Mouse (Mus musculus): ENCODE measurements around the gene Elof1. TPM values are rescaled to one million over a fixed set of nuclear protein-coding genes. Genes with fewer than 3 reads are reported as not detected.
"Not testable (repeated sequence)": the region's sequence is repeated elsewhere in the genome, so short reads cannot be mapped to it uniquely, and the experiment has no call there.

Gene Elof1
- polyA plus RNA-seq, 1 experiment from 2014 or later: 261 TPM

DNA sequence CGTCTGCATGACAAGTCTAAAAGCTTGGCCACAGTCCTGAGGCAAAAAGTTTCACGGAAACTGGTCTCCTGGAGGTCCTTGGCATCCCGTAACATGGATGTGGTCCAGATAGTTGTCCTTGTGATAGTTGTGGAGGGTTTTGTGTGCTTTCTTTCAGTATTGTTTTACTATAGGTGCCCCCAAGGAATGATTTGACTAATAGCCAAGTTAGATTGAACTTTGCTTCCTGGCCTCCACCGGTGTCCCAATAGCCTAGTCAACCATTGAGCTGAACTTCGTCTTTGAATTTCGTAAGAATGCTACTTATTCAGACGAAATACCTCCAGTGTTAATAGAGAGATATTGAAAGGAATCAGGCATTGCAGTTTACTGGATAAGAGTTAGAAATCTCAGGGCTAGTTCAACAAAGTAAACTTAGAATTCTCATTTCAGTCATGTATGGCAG, 33.3 kb upstream of the Elof1 start:
- H3K9me3 ChIP-seq: peaks cover 18% of the 10 kb centered on the region; the same call in 1 of the 2 replicates
- H3K4me3 ChIP-seq; H3K36me3 ChIP-seq; H3K27me3 ChIP-seq (ENCODE audit: insufficient read depth, poor library complexity, severe bottlenecking); H3K27ac ChIP-seq; H3K4me1 ChIP-seq (replicated peaks); DNase-seq (ENCODE audit: low spot score): not testable (repeated sequence)
- WGBS: 88% methylated on average over 7 of the region's 7 CpGs

DNA sequence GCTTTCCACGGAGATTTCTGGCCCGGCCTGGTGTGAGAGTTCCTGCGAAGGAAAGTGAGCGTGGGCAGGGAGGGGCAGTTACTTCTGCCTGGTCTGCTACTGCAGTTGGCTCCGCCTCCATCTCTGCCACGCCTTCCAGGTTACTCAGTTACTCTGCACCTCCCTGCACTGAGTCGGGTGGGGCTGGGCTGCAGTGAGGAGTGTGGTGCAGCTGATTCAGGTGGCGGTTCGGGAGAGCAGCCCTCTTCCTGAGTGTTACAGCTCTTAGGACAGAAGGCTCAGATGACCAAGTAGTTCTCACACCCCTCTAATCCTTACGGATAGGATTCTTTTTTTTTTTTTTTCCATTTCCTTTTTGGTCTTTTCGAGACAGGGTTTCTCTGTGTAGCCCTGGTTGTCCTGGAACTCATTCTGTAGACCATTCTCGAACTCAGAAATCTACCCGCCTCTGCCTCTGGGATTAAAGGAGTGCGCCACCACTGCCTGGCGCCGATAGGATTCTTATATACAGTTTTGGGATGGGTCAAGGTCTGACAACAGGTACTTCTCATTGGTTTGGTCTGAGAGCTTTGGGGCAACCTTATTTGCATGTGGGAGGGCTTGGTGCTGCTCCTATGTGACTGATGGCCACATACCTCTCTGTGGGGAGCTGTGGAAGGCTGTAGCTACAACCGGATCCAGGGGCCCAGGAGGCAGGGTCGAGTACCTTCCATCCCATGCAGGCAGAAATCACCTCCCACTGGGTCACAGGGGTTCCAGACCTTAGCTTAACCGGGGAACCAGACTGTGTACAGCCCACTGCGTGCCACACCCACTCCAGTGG, 32.7 kb upstream of the Elof1 start:
- DNase-seq (ENCODE audit: low spot score): no peak
- H3K4me1 ChIP-seq (replicated peaks): no peaks in the 10 kb centered on the region
- no peaks in the 10 kb centered on the region for H3K27me3 ChIP-seq (ENCODE audit: insufficient read depth, poor library complexity, severe bottlenecking)
- WGBS: 75% methylated on average over 20 of the region's 20 CpGs
- H3K36me3 ChIP-seq: no peaks in the 10 kb centered on the region
- peaks cover 18% of the 10 kb centered on the region; the same call in 1 of the 2 replicates for H3K9me3 ChIP-seq
- H3K27ac ChIP-seq: no peak overlapping the region
- no peak overlapping the region for H3K4me3 ChIP-seq

DNA sequence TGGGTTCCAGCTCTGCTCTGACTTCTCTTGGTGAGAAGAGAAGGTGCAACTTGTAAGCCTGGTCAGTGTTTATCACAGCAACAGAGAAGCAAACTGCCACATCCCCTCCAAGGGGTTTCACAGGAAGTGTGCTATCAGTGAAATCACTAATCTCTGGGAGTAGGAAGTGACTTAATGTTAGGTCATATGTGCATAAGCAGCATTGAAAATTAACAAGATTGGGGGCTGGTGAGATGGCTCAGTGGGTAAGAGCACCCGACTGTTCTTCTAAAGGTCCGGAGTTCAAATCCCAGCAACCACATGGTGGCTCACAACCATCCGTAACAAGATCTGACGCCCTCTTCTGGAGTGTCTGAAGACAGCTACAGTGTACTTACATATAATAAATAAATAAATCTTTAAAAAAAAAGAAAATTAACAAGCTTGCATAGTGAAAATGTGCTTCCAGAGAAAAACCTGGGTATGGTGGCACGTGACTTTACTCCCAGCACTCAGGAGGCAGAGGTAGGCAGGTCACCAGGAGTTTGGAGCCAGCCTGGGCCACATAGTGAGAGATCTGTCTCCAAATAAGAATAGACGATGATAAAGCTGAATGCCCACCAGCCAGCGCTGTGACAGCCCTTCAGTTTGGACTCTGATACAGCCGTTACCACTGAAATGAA, 27.5 kb upstream of the Elof1 start:
- H3K4me3 ChIP-seq: no peak overlapping the region
- no peak for DNase-seq (ENCODE audit: low spot score)
- 89% methylated on average over 8 of the region's 8 CpGs for WGBS

DNA sequence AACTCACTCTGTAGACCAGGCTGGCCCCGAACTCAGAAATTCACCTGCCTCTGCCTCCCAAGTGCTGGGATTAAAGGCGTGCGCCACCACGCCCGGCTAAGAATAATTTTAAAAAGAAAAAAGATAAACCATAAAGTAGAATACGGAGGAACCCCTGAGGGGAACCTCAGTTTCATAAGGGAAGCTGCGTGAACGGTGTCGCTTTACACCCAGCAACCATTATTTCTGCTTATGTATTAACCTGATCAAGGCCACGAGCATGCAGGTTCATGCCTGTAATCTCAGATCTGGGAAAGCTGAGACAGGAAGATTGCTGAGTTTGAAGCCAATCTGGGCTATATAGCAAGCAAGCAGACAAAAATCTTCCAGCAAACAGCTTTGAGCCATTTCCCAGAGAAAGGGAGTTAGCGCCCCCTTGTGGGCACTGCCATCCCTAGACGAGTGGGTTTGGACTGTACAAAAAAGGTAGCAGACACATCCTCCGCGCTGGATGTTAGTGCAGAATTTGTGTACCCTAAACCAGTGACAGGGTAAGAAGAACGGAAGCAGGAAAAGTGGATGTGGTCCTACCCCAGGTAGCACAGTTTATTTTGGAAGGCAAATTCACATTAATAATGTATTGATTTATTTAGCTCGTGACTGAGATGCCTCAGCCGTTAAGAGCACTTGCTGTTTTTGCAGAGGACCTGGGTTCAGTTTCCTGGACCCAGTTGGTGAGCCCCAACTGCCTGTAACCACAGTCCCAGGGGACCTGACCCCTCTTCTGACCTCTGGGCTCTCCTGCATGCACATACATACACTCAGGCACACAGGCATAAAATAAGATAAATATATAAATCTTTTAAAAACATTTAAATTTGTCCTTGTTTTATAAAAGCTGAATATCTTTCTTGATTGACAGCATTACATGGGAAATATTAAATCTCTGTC, 26.4 kb upstream of the Elof1 start:
- peak; percentile 86 for DNase-seq (ENCODE audit: low spot score)
- H3K27ac ChIP-seq: no peak overlapping the region
- H3K36me3 ChIP-seq: no peaks in the 10 kb centered on the region
- no peak overlapping the region for H3K4me3 ChIP-seq
- 58% methylated on average over 17 of the region's 17 CpGs for WGBS
- H3K27me3 ChIP-seq (ENCODE audit: insufficient read depth, poor library complexity, severe bottlenecking): no peaks in the 10 kb centered on the region
- H3K9me3 ChIP-seq: peaks cover 11% of the 10 kb centered on the region; the same call in 1 of the 2 replicates
- no peaks in the 10 kb centered on the region for H3K4me1 ChIP-seq (replicated peaks)

More for the DNA sequence above, 27.5 kb upstream of the Elof1 start:
- Histone ChIP-seq H3K27ac (no peak overlapping the region), H3K27me3 (ENCODE audit: insufficient read depth, poor library complexity, severe bottlenecking) (no peaks in the 10 kb centered on the region), H3K4me1 (replicated peaks) (no peaks in the 10 kb centered on the region), H3K36me3 (no peaks in the 10 kb centered on the region), H3K9me3 (peaks cover 13% of the 10 kb centered on the region; the same call in 1 of the 2 replicates)

DNA sequence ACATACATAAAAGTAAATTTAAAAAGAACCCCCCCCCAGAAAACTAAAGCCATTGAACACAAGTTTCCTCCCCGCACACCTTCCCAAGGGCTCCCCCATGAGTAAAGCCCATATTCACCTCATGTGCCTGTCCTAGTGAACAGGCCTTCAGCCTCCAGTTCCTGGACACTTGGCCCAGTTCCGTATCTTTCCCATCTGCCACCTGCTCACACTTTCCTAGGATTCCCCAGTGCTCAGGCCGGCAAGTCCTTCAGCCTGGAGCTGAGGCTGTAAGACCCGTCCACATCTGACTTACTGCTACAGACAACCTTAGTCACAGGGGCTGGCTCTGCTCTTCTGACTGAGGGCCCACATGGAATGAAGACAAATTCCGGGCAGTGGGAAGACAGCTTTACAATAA, 22.8 kb upstream of the Elof1 start:
- Histone ChIP-seq H3K4me3 (no peak overlapping the region), H3K27me3 (ENCODE audit: insufficient read depth, poor library complexity, severe bottlenecking) (peaks cover 30% of the 10 kb centered on the region), H3K27ac (no peak overlapping the region), H3K4me1 (replicated peaks) (peaks cover 14% of the 10 kb centered on the region), H3K36me3 (no peaks in the 10 kb centered on the region), H3K9me3 (no peaks in the 10 kb centered on the region)
- DNase-seq (ENCODE audit: low spot score): no peak
- 92% methylated on average over 5 of the region's 5 CpGs for WGBS

DNA sequence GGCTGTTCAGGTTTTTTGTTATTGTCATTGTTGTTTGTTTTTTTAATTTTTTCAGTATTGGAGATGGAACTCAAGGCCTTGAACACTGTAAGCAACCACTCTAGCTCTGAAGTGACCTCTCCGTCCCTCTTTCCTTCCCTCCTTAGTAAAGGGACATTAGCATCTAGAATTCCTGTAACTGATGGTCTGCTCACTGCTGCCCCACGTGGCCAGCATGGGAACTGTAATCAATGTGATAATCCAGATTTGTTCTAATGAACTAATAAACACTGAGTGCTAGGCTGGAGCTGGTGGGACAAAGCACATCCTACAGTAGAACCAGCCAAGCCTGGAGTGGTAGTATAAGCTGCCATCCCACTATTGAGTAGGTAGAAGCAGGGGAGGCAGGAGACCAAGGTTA, 21.5 kb upstream of the Elof1 start:
- no peaks in the 10 kb centered on the region for H3K9me3 ChIP-seq
- H3K36me3 ChIP-seq: no peaks in the 10 kb centered on the region
- H3K4me1 ChIP-seq (replicated peaks): peaks cover 14% of the 10 kb centered on the region
- H3K4me3 ChIP-seq: no peak overlapping the region
- no peak overlapping the region for H3K27ac ChIP-seq
- peaks cover 31% of the 10 kb centered on the region for H3K27me3 ChIP-seq (ENCODE audit: insufficient read depth, poor library complexity, severe bottlenecking)
- WGBS: 35% methylated on average over 2 of the region's 2 CpGs
- DNase-seq (ENCODE audit: low spot score): peak; percentile 46

DNA sequence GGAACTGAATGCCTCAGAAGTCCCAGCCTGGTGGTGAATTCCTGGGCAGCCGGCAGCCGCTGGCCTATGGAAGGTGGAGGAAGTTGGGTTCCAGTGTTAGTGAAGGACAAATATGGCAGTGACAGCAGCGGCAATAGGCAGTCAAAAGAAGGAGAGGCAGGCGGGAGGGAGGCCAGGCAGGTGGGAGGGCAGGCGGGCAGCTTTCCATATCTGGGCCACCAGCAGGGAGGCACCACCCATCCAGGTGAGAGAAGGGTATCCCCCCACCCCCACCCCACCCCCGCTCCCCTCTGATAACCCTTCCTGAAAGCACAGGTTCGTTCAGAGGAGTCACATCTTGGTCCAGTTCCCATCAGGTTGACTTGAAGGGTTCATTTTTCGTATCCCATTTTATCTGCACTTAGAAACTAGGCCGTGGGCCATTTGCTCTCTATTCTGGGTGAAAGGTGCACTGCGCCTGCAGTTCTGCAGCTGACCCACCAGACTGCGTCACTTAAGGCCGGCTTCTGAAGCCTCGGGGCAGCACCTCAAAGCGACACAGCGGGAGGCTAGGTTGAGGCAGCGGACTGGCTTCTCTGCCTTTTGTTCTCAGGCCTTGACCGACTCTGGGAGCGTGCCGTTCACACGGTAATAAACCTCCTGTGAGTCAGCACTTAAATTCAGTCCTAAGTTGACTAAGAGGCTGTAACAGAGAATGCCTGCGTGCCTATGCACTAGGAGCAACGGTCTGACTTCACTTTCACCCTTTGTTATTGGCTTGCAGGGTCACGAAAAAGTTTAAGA, 20.0 kb upstream of the Elof1 start:
- no peaks in the 10 kb centered on the region for H3K36me3 ChIP-seq
- peaks cover 46% of the 10 kb centered on the region for H3K27me3 ChIP-seq (ENCODE audit: insufficient read depth, poor library complexity, severe bottlenecking)
- DNase-seq (ENCODE audit: low spot score): peak; percentile 40
- 12% methylated on average over 23 of the region's 23 CpGs for WGBS
- no peaks in the 10 kb centered on the region for H3K9me3 ChIP-seq
- peaks cover 16% of the 10 kb centered on the region for H3K4me1 ChIP-seq (replicated peaks)
- peak overlapping the region; percentile 26 for H3K4me3 ChIP-seq
- peak overlapping the region; percentile 36 for H3K27ac ChIP-seq

DNA sequence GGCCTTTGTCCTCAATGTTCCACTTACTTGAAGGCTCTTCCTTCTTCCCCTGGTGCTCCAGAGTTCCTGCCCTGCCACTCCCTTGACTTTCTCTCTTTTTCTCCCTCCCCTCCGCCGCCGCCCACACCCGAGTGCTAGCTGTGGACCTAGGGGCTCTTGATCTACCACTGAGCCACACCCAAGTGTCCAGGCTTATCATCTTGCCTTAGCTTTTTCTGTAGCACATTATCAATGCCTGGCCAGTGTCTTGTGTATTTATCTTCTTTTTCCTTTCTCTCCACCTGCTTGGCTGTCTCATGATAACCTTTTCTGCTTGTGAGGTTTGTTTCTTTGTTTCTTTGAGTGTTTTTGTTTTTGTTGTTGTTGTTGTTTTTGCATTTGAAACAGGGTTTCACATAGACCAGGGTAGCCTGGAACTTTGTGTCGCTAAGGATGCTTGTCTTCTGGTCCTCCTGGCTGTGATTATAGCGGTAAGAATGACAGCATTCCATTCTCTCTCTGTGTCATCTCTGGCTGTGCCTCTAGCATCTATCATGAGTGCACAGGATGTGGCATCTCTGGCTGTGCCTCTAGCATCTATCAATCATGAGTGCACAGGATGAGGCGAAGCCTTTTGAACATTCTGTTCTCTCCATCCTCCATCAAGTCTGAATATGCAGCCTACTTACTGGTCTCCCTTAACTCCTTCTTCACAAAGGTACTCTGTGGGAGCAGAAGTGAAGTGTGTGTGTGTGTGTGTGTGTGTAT, 18.8 kb upstream of the Elof1 start, which contains the start of gene Acp5:
Gene Acp5, minus strand, starts transcription at position 68 of the 747 bp plus-strand sequence.
- peaks cover 58% of the 10 kb centered on the region for H3K27me3 ChIP-seq (ENCODE audit: insufficient read depth, poor library complexity, severe bottlenecking)
- no peak for DNase-seq (ENCODE audit: low spot score)
- H3K9me3 ChIP-seq: no peaks in the 10 kb centered on the region
- WGBS: 70% methylated on average over 7 of the region's 7 CpGs
- H3K27ac ChIP-seq: peak within 1 kb of the TSS; percentile 59
- H3K4me1 ChIP-seq (replicated peaks): peaks cover 26% of the 10 kb centered on the region
- H3K4me3 ChIP-seq: peak within 1 kb of the TSS; percentile 21; the same call in 1 of the 2 replicates
- no peaks in the 10 kb centered on the region for H3K36me3 ChIP-seq

DNA sequence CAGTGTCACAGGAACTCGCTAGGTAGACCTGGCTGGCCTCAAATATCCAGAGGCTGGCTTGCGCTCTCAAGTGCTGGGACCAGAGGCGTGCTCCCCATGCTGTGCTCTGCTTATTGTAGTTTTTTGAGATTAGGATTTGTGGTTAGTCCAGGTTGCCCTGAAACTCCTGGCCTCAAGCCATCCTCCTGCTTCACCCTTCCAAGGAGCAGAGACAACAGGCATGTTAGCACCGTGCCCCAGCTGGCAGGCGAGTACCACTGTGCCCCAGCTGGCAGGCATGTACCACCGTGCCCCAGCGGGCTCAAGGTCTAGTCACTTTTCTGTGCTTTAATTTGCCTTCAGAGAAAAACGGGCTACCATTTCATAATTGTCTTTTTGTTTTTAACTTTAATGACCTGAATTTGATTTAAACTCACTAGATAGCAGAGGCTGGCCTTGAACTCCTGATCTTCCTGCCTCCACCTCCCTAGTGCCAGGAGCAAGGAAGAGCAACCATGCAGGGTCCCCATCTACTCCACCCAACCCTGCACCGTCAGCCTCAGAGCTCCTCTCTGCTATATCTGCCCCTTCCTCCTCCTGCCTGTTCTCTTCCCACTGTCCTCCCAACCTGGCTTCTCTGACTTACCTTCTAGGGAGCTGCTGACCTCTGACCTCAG, 18.1 kb upstream of the Elof1 start:
- H3K4me3 ChIP-seq: peak overlapping the region; percentile 21; the same call in 1 of the 2 replicates
- peaks cover 26% of the 10 kb centered on the region for H3K4me1 ChIP-seq (replicated peaks)
- no peaks in the 10 kb centered on the region for H3K9me3 ChIP-seq
- no peaks in the 10 kb centered on the region for H3K36me3 ChIP-seq
- H3K27me3 ChIP-seq (ENCODE audit: insufficient read depth, poor library complexity, severe bottlenecking): peaks cover 65% of the 10 kb centered on the region
- WGBS: 82% methylated on average over 9 of the region's 9 CpGs
- H3K27ac ChIP-seq: peak overlapping the region; percentile 59
- DNase-seq (ENCODE audit: low spot score): no peak

DNA sequence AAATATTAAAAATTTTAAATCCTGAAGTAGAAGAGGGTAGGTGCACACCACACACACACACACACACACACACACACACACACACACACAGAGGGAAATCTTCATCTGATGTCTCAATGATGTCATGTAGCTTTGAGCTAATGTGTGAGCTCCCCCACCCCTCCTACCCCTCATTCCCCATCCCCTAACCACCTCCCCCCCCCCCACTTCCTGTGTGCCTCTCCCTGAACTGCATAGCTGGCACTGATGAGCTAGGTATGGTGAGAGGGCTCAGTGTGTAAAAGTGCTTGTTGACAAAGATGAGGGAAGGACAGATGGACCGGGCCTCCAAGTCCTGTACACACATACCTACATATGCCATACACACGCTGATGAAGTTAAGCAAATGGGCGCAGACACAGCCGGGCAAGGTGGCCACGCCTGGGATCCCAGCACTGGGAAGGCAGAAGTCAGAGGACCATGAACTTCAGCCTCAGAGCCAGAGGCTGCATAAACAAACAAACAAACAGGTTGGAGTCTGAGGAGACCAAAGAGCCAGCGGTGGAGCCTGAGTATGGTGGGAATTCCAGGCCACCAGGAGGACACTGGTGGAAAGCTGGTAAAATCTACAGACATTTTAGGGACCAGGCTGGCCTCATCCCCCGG, 17.4 kb upstream of the Elof1 start:
- Histone ChIP-seq H3K4me3 (peak overlapping the region; percentile 21; the same call in 1 of the 2 replicates), H3K36me3 (no peaks in the 10 kb centered on the region), H3K9me3 (no peaks in the 10 kb centered on the region), H3K27me3 (ENCODE audit: insufficient read depth, poor library complexity, severe bottlenecking) (peaks cover 72% of the 10 kb centered on the region), H3K4me1 (replicated peaks) (peaks cover 26% of the 10 kb centered on the region), H3K27ac (peak overlapping the region; percentile 23; the same call in 1 of the 2 replicates)
- no peak for DNase-seq (ENCODE audit: low spot score)
- 85% methylated on average over 7 of the region's 7 CpGs for WGBS
